ENCODE assay signal across 9 mouse cellular contexts in genomic region chr17:25809606-25810340, GRCm38 (mm10). TPM values are rescaled to one million over a fixed set of nuclear protein-coding genes. Genes with fewer than 3 reads are reported as not detected.
DNase-seq lines count a peak whose midpoint lies in the region; ATAC-seq and TF ChIP-seq lines count a peak whose summit lies in the region.
"Had no signal": no experiment of that assay in that cellular context is flagged by ENCODE, and none has a peak within 500 bp of the region (broad histone marks: within the 10 kb centered on the region; RNA-seq: fewer than 3 reads in every experiment).

No protein-coding gene starts in this region.

- intact Hi-C loops in gastrocnemius, adult 2 months (cut with DNase I) = no loop called here

- no peaks in the 10 kb centered on the region for H3K36me3 ChIP-seq in hindbrain, embryonic 11.5 days (ENCODE audit: control insufficient read depth, insufficient read depth, low read length)
- no peaks in the 10 kb centered on the region for H3K36me3 ChIP-seq in midbrain, embryonic 13.5 days

- H3K4me3 ChIP-seq in gastrocnemius, adult 2 months = peak overlapping the region; percentile 82
- peak overlapping the region; percentile 84 for H3K4me3 ChIP-seq in hindbrain, embryonic 11.5 days (ENCODE audit: low read depth, low read length)
- H3K4me3 ChIP-seq in midbrain, embryonic 13.5 days (replicated peaks) = peak overlapping the region; percentile 88

- H3K27ac ChIP-seq in gastrocnemius, adult 2 months = peak overlapping the region; percentile 24; the same call in 1 of the 2 replicates
- H3K27ac ChIP-seq in hindbrain, embryonic 11.5 days (ENCODE audit: low read depth, low read length) = peak overlapping the region; percentile 98
- H3K27ac ChIP-seq in midbrain, embryonic 13.5 days = peak overlapping the region; percentile 99

- H3K9me3 ChIP-seq in hindbrain, embryonic 11.5 days (ENCODE audit: control insufficient read depth, low read length) = no peaks in the 10 kb centered on the region
- no peaks in the 10 kb centered on the region for H3K9me3 ChIP-seq in midbrain, embryonic 13.5 days

- TF ChIP-seq CTCF in gastrocnemius, adult 2 months (IDR thresholded peaks at IDR 0.05) = no peak

- H3K4me1 ChIP-seq in hindbrain, embryonic 11.5 days (replicated peaks; ENCODE audit: control insufficient read depth, insufficient read depth, low read length) = peaks cover 10% of the 10 kb centered on the region; the same call in 1 of the 2 replicates
- H3K4me1 ChIP-seq in midbrain, embryonic 13.5 days (replicated peaks) = peaks cover 52% of the 10 kb centered on the region

- no peak for DNase-seq in gastrocnemius, adult 2 months
- no peak for DNase-seq in gastrocnemius, adult 8-10 months (ENCODE audit: low spot score in 2 of 2)
- peak; percentile 53 for DNase-seq in right cerebral cortex, postnatal 14 days
- DNase-seq in right cerebral cortex, postnatal 36 days (ENCODE audit: low spot score in 2 of 2) = no peak
- peak; percentile 49 for DNase-seq in hindbrain, embryonic 11.5 days (ENCODE audit: low spot score)
- DNase-seq in ovary, postnatal 36 days (ENCODE audit: low spot score) = no peak
- no peak for DNase-seq in adrenal gland, postnatal 14 days

- peak overlapping the region; percentile 87 for H3K4me2 ChIP-seq in hindbrain, embryonic 11.5 days (replicated peaks; ENCODE audit: low read depth, low read length)
- H3K4me2 ChIP-seq in midbrain, embryonic 13.5 days (replicated peaks) = peak overlapping the region; percentile 88

- peak overlapping the region; percentile 95 for H3K9ac ChIP-seq in hindbrain, embryonic 11.5 days (ENCODE audit: low read depth, low read length)
- peak overlapping the region; percentile 96 for H3K9ac ChIP-seq in midbrain, embryonic 13.5 days (replicated peaks)

- peak; percentile 77 for ATAC-seq in hindbrain, embryonic 11.5 days (ENCODE audit: low FRiP score)
- ATAC-seq in midbrain, embryonic 13.5 days = peak; percentile 74

- peaks cover 2% of the 10 kb centered on the region; the same call in 1 of the 2 replicates for H3K27me3 ChIP-seq in hindbrain, embryonic 11.5 days (ENCODE audit: control insufficient read depth, insufficient read depth, low read length)
- H3K27me3 ChIP-seq in midbrain, embryonic 13.5 days = peaks cover 6% of the 10 kb centered on the region; the same call in 1 of the 2 replicates

- WGBS in hindbrain, embryonic 11.5 days = 8% methylated on average over 25 of the region's 25 CpGs
- WGBS in midbrain, embryonic 13.5 days = 5% methylated on average over 25 of the region's 25 CpGs

RNA-seq across cellular contexts. Expression of gene Fbxl16, which starts 0.9 kb away (rescaled TPM):
- total RNA-seq in gastrocnemius, adult 2 months (2021) = 1 to 10 TPM; 1.4 to 2.2 TPM
- total RNA-seq in gastrocnemius, adult 8-10 months (2022) = 1 to 10 TPM in 1 of 4 experiments, under 1 TPM in 3; 0.27 to 1.0 (median 0.71) TPM
- 12.2 and 15.0 TPM in 2 replicates for polyA plus RNA-seq in hindbrain, embryonic 11.5 days (2014; fragmentation: Nextera tagmentation; extraction: Ambion mirVana)
- 32.4 and 35.2 TPM in 2 replicates for polyA plus RNA-seq in midbrain, embryonic 13.5 days (2015; fragmentation: Nextera tagmentation; extraction: Ambion mirVana)
- total RNA-seq in adrenal gland, postnatal 14 days (2021) = 18.8 and 24.9 TPM in 2 replicates
- total RNA-seq: hematopoietic stem cell, adult 5-6 weeks had no signal

RNA-seq across cellular contexts. Expression of gene Metrn, which starts 12.8 kb away (rescaled TPM):
- total RNA-seq in gastrocnemius, adult 2 months (2021) = 10 to 100 TPM; 40.4 to 41.0 TPM
- 10 to 100 TPM; 39.6 to 52.1 (median 46.8) TPM for total RNA-seq in gastrocnemius, adult 8-10 months (2022)
- polyA plus RNA-seq in hindbrain, embryonic 11.5 days (2014; fragmentation: Nextera tagmentation; extraction: Ambion mirVana) = 16.9 and 24.1 TPM in 2 replicates
- 32.1 and 36.6 TPM in 2 replicates for polyA plus RNA-seq in midbrain, embryonic 13.5 days (2015; fragmentation: Nextera tagmentation; extraction: Ambion mirVana)
- total RNA-seq in adrenal gland, postnatal 14 days (2021) = 24.7 and 27.3 TPM in 2 replicates

RNA-seq across cellular contexts. Expression of gene Wdr24, which starts 13.7 kb away (rescaled TPM):
- 10 to 100 TPM in 1 of 2 experiments, 1 to 10 TPM in 1; 8.7 to 10.0 TPM for total RNA-seq in gastrocnemius, adult 2 months (2021)
- total RNA-seq in gastrocnemius, adult 8-10 months (2022) = 10 to 100 TPM in 3 of 4 experiments, 1 to 10 TPM in 1; 9.8 to 13.2 (median 11.7) TPM
- polyA plus RNA-seq in hindbrain, embryonic 11.5 days (2014; fragmentation: Nextera tagmentation; extraction: Ambion mirVana) = 22.0 and 23.5 TPM in 2 replicates
- polyA plus RNA-seq in midbrain, embryonic 13.5 days (2015; fragmentation: Nextera tagmentation; extraction: Ambion mirVana) = 31.1 and 31.2 TPM in 2 replicates
- 17.4 and 19.5 TPM in 2 replicates for total RNA-seq in adrenal gland, postnatal 14 days (2021)

RNA-seq across cellular contexts. Expression of gene AC134908.4, which starts 14.3 kb away (rescaled TPM):
- total RNA-seq in gastrocnemius, adult 2 months (2021) = not detected
- total RNA-seq in gastrocnemius, adult 8-10 months (2022) = 1 to 10 TPM in 1 of 4 experiments, not detected in 3; 1.2 TPM
- polyA plus RNA-seq in hindbrain, embryonic 11.5 days (2014; fragmentation: Nextera tagmentation; extraction: Ambion mirVana) = 0.56 TPM in 1 of 2 replicates, not detected in the other
- polyA plus RNA-seq in midbrain, embryonic 13.5 days (2015; fragmentation: Nextera tagmentation; extraction: Ambion mirVana) = not detected in 2 replicates
- not detected in 2 replicates for total RNA-seq in adrenal gland, postnatal 14 days (2021)
- total RNA-seq: hematopoietic stem cell, adult 5-6 weeks had no signal

RNA-seq across cellular contexts. Expression of gene Fam173a, which starts 17.1 kb away (rescaled TPM):
- total RNA-seq in gastrocnemius, adult 2 months (2021) = 10 to 100 TPM; 35.9 to 43.7 TPM
- total RNA-seq in gastrocnemius, adult 8-10 months (2022) = 10 to 100 TPM; 46.3 to 53.3 (median 47.6) TPM
- polyA plus RNA-seq in hindbrain, embryonic 11.5 days (2014; fragmentation: Nextera tagmentation; extraction: Ambion mirVana) = 64.8 and 70.9 TPM in 2 replicates
- 89.8 and 93.0 TPM in 2 replicates for polyA plus RNA-seq in midbrain, embryonic 13.5 days (2015; fragmentation: Nextera tagmentation; extraction: Ambion mirVana)
- 55.4 and 60.2 TPM in 2 replicates for total RNA-seq in adrenal gland, postnatal 14 days (2021)

Comparison
In these comparisons a context has a peak if more than half of its experiments do, and no peak if none do; other contexts are left out.
1. DNase-seq: peak in right cerebral cortex, postnatal 14 days (single experiment) and hindbrain, embryonic 11.5 days (single experiment); none in gastrocnemius, adult 2 months (single experiment), gastrocnemius, adult 8-10 months (0 of 2), right cerebral cortex, postnatal 36 days (0 of 2), ovary, postnatal 36 days (single experiment) and adrenal gland, postnatal 14 days (single experiment).
2. H3K27ac ChIP-seq: peak in every context shown above with its lines; median percentile 99 in midbrain, embryonic 13.5 days; 98 in hindbrain, embryonic 11.5 days; 24 in gastrocnemius, adult 2 months.
3. Peak in every context shown above with its lines, with median percentiles within 50 percentile points of each other: H3K4me3 ChIP-seq.